Comparison of ENCODE assay signal across 18 mouse cellular contexts in genomic region chr2:35654795-35655194, GRCm38 (mm10).
DNase-seq lines count a peak whose midpoint lies in the region; TF ChIP-seq lines count a peak whose summit lies in the region.
"Had no signal": no experiment of that assay in that cellular context is flagged by ENCODE, and none has a peak within 500 bp of the region (broad histone marks: within the 10 kb centered on the region; RNA-seq: fewer than 3 reads in every experiment).

No protein-coding gene starts in this region.

- H3K4me3 ChIP-seq in gastrocnemius, adult 2 months, result no peak overlapping the region
- no peak overlapping the region for H3K4me3 ChIP-seq in myocyte
- H3K4me3 ChIP-seq: embryonic facial prominence, embryonic 13.5 days; embryonic facial prominence, embryonic 15.5 days; erythroblast, embryonic 14.5 days; forebrain, embryonic 10.5 days; forebrain, embryonic 12.5 days had no signal

- H3ac ChIP-seq in myocyte (ENCODE audit: control insufficient read depth, insufficient read length), result no peak overlapping the region

- peak overlapping the region; percentile 38; the same call in 1 of the 2 replicates for H3K27ac ChIP-seq in gastrocnemius, adult 2 months
- H3K27ac ChIP-seq: embryonic facial prominence, embryonic 15.5 days; forebrain, embryonic 10.5 days; forebrain, embryonic 12.5 days had no signal

- TF ChIP-seq POLR2A in myocyte (IDR thresholded peaks at IDR 0.05; ENCODE audit: insufficient read length, low read depth), result no peak

- H3K36me3 ChIP-seq in myocyte (ENCODE audit: control insufficient read depth, insufficient read depth), result no peaks in the 10 kb centered on the region
- H3K36me3 ChIP-seq: embryonic facial prominence, embryonic 13.5 days; embryonic facial prominence, embryonic 15.5 days; forebrain, embryonic 10.5 days; forebrain, embryonic 12.5 days had no signal

- no peak for TF ChIP-seq CTCF in gastrocnemius, adult 2 months (IDR thresholded peaks at IDR 0.05)

- DNase-seq in adrenal gland, adult 2 months, result peak; percentile 57
- DNase-seq in adrenal gland, postnatal 10 days, result no peak
- peak; percentile 48 for DNase-seq in gastrocnemius, adult 2 months
- no peak for DNase-seq in gastrocnemius, adult 8-10 months (ENCODE audit: low spot score in 2 of 2)
- no peak for DNase-seq in lung, postnatal 10 days
- DNase-seq: cerebellum, adult 11 months; cerebellum, adult 18-20 months; cerebellum, adult 8-10 months; cerebellum, adult 9-11 months; cerebellum, postnatal 14 days; cerebellum, postnatal 36 days; embryo, embryonic 11 days had no signal

- no peaks in the 10 kb centered on the region for H3K27me3 ChIP-seq in myocyte (ENCODE audit: control insufficient read depth, insufficient read depth, insufficient read length)
- H3K27me3 ChIP-seq: embryonic facial prominence, embryonic 13.5 days; embryonic facial prominence, embryonic 15.5 days; forebrain, embryonic 12.5 days had no signal

- H3K4me2 ChIP-seq in myocyte (ENCODE audit: low read depth), result no peak overlapping the region
- H3K4me2 ChIP-seq: embryonic facial prominence, embryonic 13.5 days; embryonic facial prominence, embryonic 15.5 days; forebrain, embryonic 12.5 days had no signal

- H3K79me2 ChIP-seq in myocyte (ENCODE audit: control insufficient read depth, insufficient read depth), result no peaks in the 10 kb centered on the region

- intact Hi-C loops in gastrocnemius, adult 2 months (cut with DNase I), result no loop called here

TF ChIP-seq in myocyte, 11 proteins besides CTCF, POLR2A, EP300 and RAD21:
- TF ChIP-seq MYOG (IDR thresholded peaks at IDR 0.05; ENCODE audit: control insufficient read depth in 1 of 3, insufficient read depth in 1 of 3, insufficient read length in 2 of 3, low read depth in 2 of 3) (no peak), MAX (IDR thresholded peaks at IDR 0.05; ENCODE audit: low read depth) (no peak), USF1 (IDR thresholded peaks at IDR 0.05; ENCODE audit: low read depth) (no peak), TCF12 (IDR thresholded peaks at IDR 0.05; ENCODE audit: insufficient read depth, poor library complexity, severe bottlenecking) (peak; percentile 19), E2F4 (IDR thresholded peaks at IDR 0.05; ENCODE audit: insufficient read depth) (no peak), MYOD1 (IDR thresholded peaks at IDR 0.05; ENCODE audit: control insufficient read depth in 1 of 3, insufficient read length in 2 of 3, low read depth in 2 of 3) (peak in 1 of 3 experiments; percentile 69), TCF3 (IDR thresholded peaks at IDR 0.05; ENCODE audit: insufficient read length, low read depth) (no peak), REST (IDR thresholded peaks at IDR 0.05; ENCODE audit: insufficient read depth, insufficient read length) (no peak), POLR2AphosphoS2 (IDR thresholded peaks at IDR 0.05; ENCODE audit: insufficient read length, low read depth) (no peak), SRF (IDR thresholded peaks at IDR 0.05; ENCODE audit: control insufficient read depth, insufficient read length, low read depth) (no peak), CEBPB (IDR thresholded peaks at IDR 0.05; ENCODE audit: insufficient read depth, poor library complexity, severe bottlenecking) (no peak)

Comparison
In these comparisons a context has a peak if more than half of its experiments do, and no peak if none do; other contexts are left out.
1. DNase-seq: peak in adrenal gland, adult 2 months (single experiment) and gastrocnemius, adult 2 months (single experiment); none in adrenal gland, postnatal 10 days (single experiment), gastrocnemius, adult 8-10 months (0 of 2) and lung, postnatal 10 days (single experiment).